Mouse (Mus musculus) adrenal gland, adult 8-10 months (tissue): Measurements from ENCODE around the gene Fam19a4. TPM values are rescaled to one million over a fixed set of nuclear protein-coding genes. Genes with fewer than 3 reads are reported as not detected.
"Not testable (repeated sequence)": the region's sequence is repeated elsewhere in the genome, so short reads cannot be mapped to it uniquely, and the experiment has no call there.

Source experiments
- DNase-seq: peaks from one replicate; pipeline ENCODE4 v3.0.0; 2022
- total RNA-seq, 4 experiments: library from RNA; stranded (reverse); gene quantifications; 2 replicates each; pipeline ENCODE4 v1.2.4; 2022

The Fam19a4 gene
- total RNA-seq, 4 experiments from 2014 or later = 0.70 to 2.8 (median 1.2) TPM

DNA sequence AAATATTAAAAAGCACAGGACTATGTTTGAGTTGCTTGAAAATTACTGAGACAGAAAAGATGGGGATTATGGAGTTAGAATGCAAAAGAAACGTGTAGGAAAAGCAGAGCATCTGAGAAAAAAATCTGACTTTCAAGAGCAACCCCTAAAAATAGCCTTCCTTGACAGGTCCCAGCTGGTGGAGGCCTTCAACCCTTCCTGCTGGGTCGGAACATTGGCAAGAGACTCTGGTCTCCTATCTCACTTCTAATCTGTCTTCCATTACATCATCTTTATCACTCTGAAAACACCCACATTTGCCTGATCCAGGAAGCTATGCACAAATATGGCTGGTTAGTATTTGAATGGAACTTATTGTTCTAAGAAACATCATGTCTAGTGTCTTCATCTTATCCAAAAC is 115.4 kb downstream of the Fam19a4 start:
- peak; percentile 15 for DNase-seq

GRCm38 (mm10) chr6:96935776-96936175 is 124.4 kb downstream of the Fam19a4 start:
- no peak for DNase-seq

DNA sequence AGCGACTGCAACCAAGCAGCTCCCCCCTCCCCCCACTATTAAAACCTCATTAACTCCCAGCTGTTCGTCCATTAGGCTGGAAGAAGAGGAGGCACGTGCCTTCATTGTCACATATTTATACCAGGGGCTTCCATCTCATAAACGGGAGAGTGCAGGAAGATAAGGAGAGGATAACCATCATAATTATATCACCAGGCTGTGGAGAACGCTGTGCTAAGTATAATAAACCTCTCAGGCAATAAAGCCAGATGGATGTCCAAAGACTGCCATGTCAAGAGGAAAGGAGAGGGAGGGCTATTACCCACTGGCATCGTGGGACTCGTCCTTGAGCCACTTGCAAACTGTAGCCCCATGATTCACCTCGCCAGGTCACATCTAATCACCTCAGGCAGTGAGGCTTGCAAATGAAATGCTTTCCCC is 151.1 kb downstream of the Fam19a4 start:
- DNase-seq = peak; percentile 7

- DNase-seq = not testable (repeated sequence)
Measured at GRCm38 (mm10) chr6:96877105-96877504, 183.1 kb downstream of the Fam19a4 start.

DNA sequence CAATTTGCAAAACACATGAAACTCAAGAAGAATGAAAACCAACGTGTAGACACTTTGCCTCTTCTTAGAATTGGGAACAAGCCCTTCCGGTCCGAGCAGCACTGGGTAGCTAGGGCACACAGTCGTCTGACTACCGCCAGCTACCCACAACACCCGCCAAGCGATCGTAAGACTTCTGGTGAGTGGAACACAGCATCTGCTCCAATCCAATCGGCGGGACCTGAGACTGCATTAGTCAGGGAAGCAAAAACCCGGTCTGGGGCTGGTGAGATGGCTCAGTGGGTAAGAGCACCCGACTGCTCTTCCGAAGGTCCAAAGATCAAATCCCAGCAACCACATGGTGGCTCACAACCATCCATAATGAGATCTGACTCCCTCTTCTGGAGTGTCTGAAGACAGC is 183.6 kb downstream of the Fam19a4 start:
- DNase-seq = not testable (repeated sequence)

GRCm38 (mm10) chr6:96853065-96853464 is 207.1 kb downstream of the Fam19a4 start:
- no peak for DNase-seq

DNA sequence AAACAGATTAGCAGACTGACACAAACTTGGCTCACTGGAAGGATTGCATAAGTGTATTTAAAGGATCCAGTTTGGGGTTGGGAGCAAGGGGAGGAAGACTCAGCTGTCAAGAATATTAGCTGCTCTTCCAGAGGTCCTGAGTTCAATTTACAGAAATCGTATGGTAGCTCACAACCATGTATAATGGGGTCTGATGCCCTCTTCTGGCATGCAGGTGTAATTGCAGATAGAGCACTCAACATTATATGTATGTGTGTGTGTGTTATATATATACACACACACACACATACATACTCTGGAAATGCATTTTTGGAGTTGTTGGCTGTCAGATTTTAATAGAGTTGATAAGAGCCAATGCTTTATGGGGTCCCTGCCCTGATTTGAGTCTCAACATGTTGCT is 216.3 kb downstream of the Fam19a4 start:
- DNase-seq = no peak

DNA sequence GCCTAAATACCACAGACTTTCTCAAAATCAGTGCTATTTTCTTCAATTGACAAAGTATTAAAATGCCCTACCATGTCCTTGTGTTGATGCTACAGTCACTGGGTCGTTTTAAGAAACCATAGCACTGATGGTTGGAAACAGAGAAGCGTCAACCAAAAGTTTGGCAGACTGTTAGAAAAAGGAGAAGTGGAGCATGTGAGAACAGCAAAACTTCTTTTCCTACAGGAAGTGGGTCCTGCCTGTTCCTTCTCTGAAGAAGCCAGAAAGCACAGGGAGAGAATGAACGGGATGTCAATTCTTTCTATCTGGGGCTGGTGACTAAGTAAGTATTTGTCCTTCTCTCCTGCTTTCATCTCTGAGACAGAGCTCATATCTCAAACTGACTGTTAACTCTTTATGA is 219.6 kb downstream of the Fam19a4 start:
- DNase-seq = no peak

DNA sequence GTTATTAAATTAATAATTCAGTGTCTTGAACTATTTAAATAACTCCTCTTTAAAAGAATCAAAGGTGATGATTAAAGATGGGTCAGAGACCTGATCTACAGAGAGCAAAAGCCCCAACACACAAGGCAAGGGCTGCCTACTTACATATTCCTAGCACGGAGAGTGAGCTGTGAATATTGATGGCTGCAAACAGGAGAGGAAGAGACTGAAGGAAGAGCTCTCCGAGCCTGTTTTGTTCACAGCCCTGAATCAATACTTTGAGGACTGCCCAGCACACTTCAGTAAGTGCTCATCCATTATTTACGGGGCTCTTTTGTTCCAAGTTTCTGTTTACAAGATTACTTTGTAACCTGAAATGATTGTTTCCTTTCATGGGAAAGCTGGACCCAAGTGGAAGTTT is 233.6 kb downstream of the Fam19a4 start:
- no peak for DNase-seq

DNA sequence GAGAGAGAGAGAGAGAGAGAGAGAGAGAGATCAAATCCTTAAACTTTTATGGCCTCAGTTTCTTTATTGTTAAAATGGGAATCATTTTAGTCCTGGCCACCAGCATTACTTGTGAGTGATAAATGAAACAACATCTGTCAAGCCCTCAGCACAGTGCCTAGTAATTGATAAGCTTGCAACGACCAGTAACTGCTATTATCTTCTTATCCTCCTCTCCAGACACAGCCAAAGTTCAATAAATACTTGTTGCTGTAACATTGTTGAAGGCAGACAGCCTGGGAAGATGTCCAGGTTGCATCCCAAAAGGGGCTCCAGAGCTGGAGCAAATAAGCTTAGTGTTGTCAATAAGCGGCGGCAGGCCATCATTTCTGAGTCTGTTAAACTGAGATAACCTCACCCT is 257.2 kb downstream of the Fam19a4 start:
- no peak for DNase-seq

- no peak for DNase-seq
Measured at GRCm38 (mm10) chr6:96798746-96799145, 261.5 kb downstream of the Fam19a4 start.

DNA sequence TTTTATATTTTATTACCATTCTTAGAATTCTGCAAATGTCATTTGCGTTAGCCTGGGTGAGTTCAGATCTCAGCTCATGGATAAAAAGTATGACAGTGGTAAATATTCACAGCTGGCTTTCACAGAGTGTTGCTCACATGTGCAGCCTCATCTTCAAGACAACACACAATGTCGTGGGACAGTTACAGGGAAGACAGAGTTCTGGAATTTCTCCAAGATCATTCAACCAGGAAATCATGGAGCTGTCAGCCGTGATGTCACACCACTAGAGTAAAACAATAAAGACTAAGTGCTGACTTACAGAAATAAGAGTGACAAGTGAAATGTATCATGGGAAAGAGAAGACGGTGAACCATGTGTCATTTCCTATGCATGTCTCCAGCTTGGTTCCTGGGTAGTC is 262.8 kb downstream of the Fam19a4 start:
- no peak for DNase-seq

Other genes starting within 250 kb of the Fam19a4 start
- 10 to 100 TPM; 31.5 to 56.0 (median 44.0) TPM for gene Eogt, start 88.8 kb upstream of the Fam19a4 start, total RNA-seq
- gene Tmf1, start 118.7 kb upstream of the Fam19a4 start, total RNA-seq = 10 to 100 TPM; 45.7 to 50.8 (median 47.5) TPM
- 10 to 100 TPM; 51.9 to 66.2 (median 63.3) TPM for gene Uba3, start 145.2 kb upstream of the Fam19a4 start, total RNA-seq
- 100 to 1,000 TPM; 114 to 145 (median 129) TPM for gene Arl6ip5, start 150.3 kb upstream of the Fam19a4 start, total RNA-seq
- gene Lmod3, start 192.3 kb upstream of the Fam19a4 start, total RNA-seq = under 1 TPM in 2 of 4 experiments, not detected in 2; 0.15 to 0.16 TPM